Mouse (Mus musculus) bone marrow macrophage, adult 2 months (primary cell): ENCODE measurements around the gene Pde4c.

Experiments
- CTCF ChIP-seq: IDR thresholded peaks from 2 replicates; pipeline ENCODE4 v1.5.1; 2012; ENCODE audit warnings: low read depth, mild to moderate bottlenecking, low read length, moderate library complexity
- POLR2A ChIP-seq: IDR thresholded peaks from 2 replicates; pipeline ENCODE4 v1.6.1; 2012; ENCODE audit warnings: mild to moderate bottlenecking, low read depth, low read length, borderline replicate concordance

DNA sequence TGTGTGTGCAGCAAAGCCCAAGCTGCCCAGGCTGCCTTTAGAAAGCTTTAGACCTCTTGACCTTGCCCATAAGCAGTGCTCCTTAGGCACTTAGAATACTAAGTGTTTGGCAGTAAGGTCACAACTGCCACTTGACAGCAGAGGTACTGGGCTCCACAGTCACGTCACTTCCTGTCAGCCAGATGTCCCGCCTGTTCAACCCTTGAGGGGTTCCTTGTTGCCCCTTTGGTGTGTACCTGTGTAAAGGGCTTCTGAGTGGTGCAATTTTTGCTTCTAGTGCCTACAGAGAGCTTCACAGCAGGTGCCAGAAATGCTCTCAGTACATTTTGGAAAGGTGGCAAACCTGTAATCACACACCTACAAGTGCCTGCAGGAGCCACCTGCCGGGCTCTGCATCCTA lies 14.7 kb downstream of the Pde4c start:
- TF ChIP-seq POLR2A (no peak), CTCF (no peak)
